Mouse (Mus musculus): ENCODE measurements around the gene Slc2a8. TPM values are rescaled to one million over a fixed set of nuclear protein-coding genes. Genes with fewer than 3 reads are reported as not detected.

Slc2a8 gene
- polyA plus RNA-seq, 1 experiment from 2014 or later = 19.5 TPM

DNA sequence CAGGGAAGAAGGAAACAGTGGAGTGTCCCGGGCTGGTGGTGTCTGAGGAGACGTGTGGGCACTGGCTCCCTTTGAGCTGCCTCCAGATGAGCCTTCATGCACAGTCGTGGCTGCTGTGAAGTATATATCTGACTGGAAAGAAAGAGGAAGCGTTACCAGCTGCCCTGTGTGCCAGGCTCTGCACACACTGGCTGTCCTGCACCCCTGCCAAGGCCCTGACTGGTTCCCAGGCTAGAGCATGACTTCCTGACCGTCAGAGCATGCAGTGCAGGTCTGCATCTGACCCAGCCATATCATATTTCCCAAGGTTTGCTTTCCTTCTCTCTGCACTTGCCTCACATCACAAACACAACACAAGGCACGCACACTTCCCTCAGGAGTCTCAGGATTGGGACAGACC is 10.2 kb upstream of the Slc2a8 start:
- H3K36me3 ChIP-seq = no peaks in the 10 kb centered on the region
- H3K27ac ChIP-seq (replicated peaks) = no peak overlapping the region
- H3K27me3 ChIP-seq (ENCODE audit: low read depth, poor library complexity, severe bottlenecking) = no peaks in the 10 kb centered on the region
- no peaks in the 10 kb centered on the region for H3K9me3 ChIP-seq (replicated peaks)
- H3K4me3 ChIP-seq = no peak overlapping the region
- WGBS = 76% methylated on average over 6 of the region's 6 CpGs
- H3K4me1 ChIP-seq = 0 out of 2 replicates have a peak, but pooled peaks cover 3% of the 10 kb centered on the region
- no peak for DNase-seq (ENCODE audit: low spot score)

- H3K9me3 ChIP-seq (replicated peaks) = no peaks in the 10 kb centered on the region
- H3K36me3 ChIP-seq = no peaks in the 10 kb centered on the region
- H3K27ac ChIP-seq (replicated peaks) = no peak overlapping the region
- WGBS = 56% methylated on average over 13 of the region's 13 CpGs
- no peaks in the 10 kb centered on the region for H3K27me3 ChIP-seq (ENCODE audit: low read depth, poor library complexity, severe bottlenecking)
- DNase-seq (ENCODE audit: low spot score) = no peak
- no peak overlapping the region for H3K4me3 ChIP-seq
- H3K4me1 ChIP-seq = peaks cover 3% of the 10 kb centered on the region; the same call in 1 of the 2 replicates
Measured at GRCm38 (mm10) chr2:32990167-32990832, 8.4 kb upstream of the Slc2a8 start.

DNA sequence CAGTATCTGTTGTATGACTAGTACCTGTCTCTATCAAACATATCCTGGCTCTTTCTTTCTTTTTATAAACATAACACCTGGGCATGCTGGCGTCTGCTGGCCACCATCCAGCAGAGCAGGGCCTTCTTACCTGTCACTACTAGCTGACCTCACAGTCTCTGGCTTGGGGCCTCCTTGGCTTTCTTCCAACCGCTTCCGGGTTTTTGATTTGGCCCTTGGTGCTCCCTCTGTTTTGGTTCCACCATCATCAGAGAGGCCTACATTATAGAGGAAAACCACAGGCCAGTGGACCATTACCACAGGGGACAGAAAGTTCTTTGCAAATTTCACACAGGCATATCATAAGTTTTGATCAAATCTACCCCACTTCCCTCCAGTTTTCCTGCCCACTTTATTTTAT is 7.5 kb upstream of the Slc2a8 start:
- Histone ChIP-seq H3K4me1 (no peaks in the 10 kb centered on the region; the same call in 1 of the 2 replicates), H3K4me3 (no peak overlapping the region), H3K36me3 (no peaks in the 10 kb centered on the region), H3K27me3 (ENCODE audit: low read depth, poor library complexity, severe bottlenecking) (no peaks in the 10 kb centered on the region; the same call in 1 of the 2 replicates), H3K27ac (replicated peaks) (no peak overlapping the region), H3K9me3 (replicated peaks) (no peaks in the 10 kb centered on the region)
- 84% methylated on average over 3 of the region's 3 CpGs for WGBS
- DNase-seq (ENCODE audit: low spot score) = no peak

- WGBS = 77% methylated on average over 8 of the region's 8 CpGs
- DNase-seq (ENCODE audit: low spot score) = no peak
- H3K36me3 ChIP-seq = no peaks in the 10 kb centered on the region
- no peak overlapping the region for H3K27ac ChIP-seq (replicated peaks)
- H3K4me1 ChIP-seq = peaks cover 19% of the 10 kb centered on the region
- H3K27me3 ChIP-seq (ENCODE audit: low read depth, poor library complexity, severe bottlenecking) = no peaks in the 10 kb centered on the region; the same call in 1 of the 2 replicates
- H3K9me3 ChIP-seq (replicated peaks) = no peaks in the 10 kb centered on the region
- no peak overlapping the region for H3K4me3 ChIP-seq
Measured at GRCm38 (mm10) chr2:32985844-32986243, 4.0 kb upstream of the Slc2a8 start.

DNA sequence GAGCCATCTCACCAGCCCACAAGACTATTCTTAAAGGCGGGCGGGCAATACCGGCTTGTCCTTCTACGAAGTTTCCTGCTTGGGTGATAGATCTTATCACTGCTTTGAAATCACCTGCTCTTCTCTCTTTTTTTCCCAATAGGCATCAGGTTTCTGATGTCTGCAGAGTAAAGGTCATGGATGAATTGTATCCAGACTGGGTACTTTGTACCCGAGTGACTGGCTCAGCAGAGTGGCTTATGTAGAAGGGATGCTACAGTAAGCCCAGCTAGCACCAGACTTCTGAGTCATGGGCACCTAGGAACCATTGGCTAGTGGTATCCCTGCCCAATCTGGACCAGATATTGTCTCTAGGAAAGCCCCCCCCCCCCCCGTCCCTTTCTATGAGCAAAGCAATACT is 1.7 kb upstream of the Slc2a8 start:
- H3K9me3 ChIP-seq (replicated peaks) = no peaks in the 10 kb centered on the region
- H3K4me3 ChIP-seq = no peak overlapping the region
- DNase-seq (ENCODE audit: low spot score) = no peak
- no peaks in the 10 kb centered on the region; the same call in 1 of the 2 replicates for H3K27me3 ChIP-seq (ENCODE audit: low read depth, poor library complexity, severe bottlenecking)
- peaks cover 2% of the 10 kb centered on the region; the same call in 1 of the 2 replicates for H3K36me3 ChIP-seq
- WGBS = 59% methylated on average over 6 of the region's 6 CpGs
- H3K4me1 ChIP-seq = peaks cover 24% of the 10 kb centered on the region
- H3K27ac ChIP-seq (replicated peaks) = no peak overlapping the region

DNA sequence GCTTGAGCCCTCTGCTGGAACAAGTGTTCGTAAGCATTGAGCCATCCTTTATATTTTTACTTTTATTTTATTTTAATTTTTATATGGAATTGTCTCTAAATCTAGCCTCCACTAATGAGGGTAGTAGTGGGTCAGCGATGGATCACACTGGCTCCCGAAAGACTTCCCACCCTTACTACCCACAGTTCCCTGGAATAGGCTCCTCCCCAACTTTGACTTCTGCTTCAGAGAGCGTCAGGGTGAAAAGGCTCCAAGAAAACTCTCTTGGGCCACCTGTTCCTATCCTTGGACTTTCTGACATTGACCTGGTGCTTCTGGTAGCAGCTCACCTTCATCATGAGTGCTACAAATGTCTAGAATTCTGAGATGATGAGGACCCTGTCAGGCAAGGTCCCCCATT is 817 bp upstream of the Slc2a8 start:
- no peak for DNase-seq (ENCODE audit: low spot score)
- Histone ChIP-seq H3K4me1 (peaks cover 29% of the 10 kb centered on the region), H3K9me3 (replicated peaks) (no peaks in the 10 kb centered on the region), H3K4me3 (peak overlapping the region; percentile 92), H3K27ac (replicated peaks) (peak overlapping the region; percentile 90), H3K27me3 (ENCODE audit: low read depth, poor library complexity, severe bottlenecking) (no peaks in the 10 kb centered on the region; the same call in 1 of the 2 replicates), H3K36me3 (peaks cover 2% of the 10 kb centered on the region; the same call in 1 of the 2 replicates)
- 4% methylated on average over 4 of the region's 4 CpGs for WGBS

GRCm38 (mm10) chr2:32981281-32981680 is 602 bp downstream of the Slc2a8 start:
- Histone ChIP-seq H3K27ac (replicated peaks) (peak overlapping the region; percentile 90), H3K27me3 (ENCODE audit: low read depth, poor library complexity, severe bottlenecking) (no peaks in the 10 kb centered on the region; the same call in 1 of the 2 replicates), H3K36me3 (peaks cover 8% of the 10 kb centered on the region; the same call in 1 of the 2 replicates), H3K4me1 (peaks cover 32% of the 10 kb centered on the region), H3K4me3 (peak overlapping the region; percentile 92), H3K9me3 (replicated peaks) (no peaks in the 10 kb centered on the region)
- WGBS = 2% methylated on average over 23 of the region's 23 CpGs
- peak; percentile 43 for DNase-seq (ENCODE audit: low spot score)

DNA sequence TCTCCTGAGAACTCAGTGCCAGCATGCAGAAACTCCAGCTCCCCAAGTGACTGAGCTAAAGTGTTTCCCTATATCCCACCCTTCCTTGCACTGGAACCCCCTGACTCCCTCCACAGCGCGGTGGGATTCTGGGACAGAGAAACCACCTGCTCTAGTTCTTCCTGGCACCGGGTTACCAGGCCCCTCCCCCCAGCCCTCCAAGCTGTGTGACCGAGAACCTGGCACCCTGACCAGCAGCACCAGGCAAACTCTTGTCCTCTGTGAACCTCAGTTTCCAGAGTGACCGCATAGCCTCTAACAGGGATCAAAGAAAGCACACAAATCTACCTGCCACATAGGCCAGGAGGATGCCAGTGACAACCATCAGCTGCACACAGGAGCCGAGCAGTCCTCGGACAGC is 2.2 kb downstream of the Slc2a8 start:
- H3K36me3 ChIP-seq = peaks cover 24% of the 10 kb centered on the region
- peaks cover 34% of the 10 kb centered on the region for H3K4me1 ChIP-seq
- no peak overlapping the region for H3K4me3 ChIP-seq
- WGBS = 93% methylated on average over 7 of the region's 7 CpGs
- no peak overlapping the region for H3K27ac ChIP-seq (replicated peaks)
- H3K27me3 ChIP-seq (ENCODE audit: low read depth, poor library complexity, severe bottlenecking) = no peaks in the 10 kb centered on the region; the same call in 1 of the 2 replicates
- H3K9me3 ChIP-seq (replicated peaks) = no peaks in the 10 kb centered on the region
- no peak for DNase-seq (ENCODE audit: low spot score)

DNA sequence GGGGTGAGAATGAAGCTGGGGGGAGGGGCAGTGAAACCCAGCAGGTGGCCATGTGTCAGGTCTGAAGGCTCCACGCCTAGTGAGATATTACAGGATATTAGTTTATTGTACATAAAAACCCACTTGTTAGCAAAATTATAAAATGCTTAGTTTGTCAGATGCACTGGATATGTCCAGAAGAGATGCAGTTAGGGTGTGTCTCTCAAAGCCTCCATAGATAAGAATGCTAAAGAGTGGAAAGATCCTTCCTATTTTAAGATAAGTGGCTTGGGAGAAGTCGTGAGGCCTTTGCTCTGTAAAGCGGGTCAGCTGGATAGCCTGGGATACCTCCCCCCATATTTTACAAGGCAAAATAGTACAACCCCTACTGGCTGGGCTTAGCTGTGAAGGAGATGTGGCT is 3.2 kb downstream of the Slc2a8 start:
- DNase-seq (ENCODE audit: low spot score) = no peak
- Histone ChIP-seq H3K4me3 (no peak overlapping the region), H3K36me3 (peaks cover 34% of the 10 kb centered on the region), H3K9me3 (replicated peaks) (no peaks in the 10 kb centered on the region), H3K27ac (replicated peaks) (no peak overlapping the region), H3K27me3 (ENCODE audit: low read depth, poor library complexity, severe bottlenecking) (no peaks in the 10 kb centered on the region), H3K4me1 (peaks cover 34% of the 10 kb centered on the region)
- WGBS = 81% methylated on average over 3 of the region's 3 CpGs

DNA sequence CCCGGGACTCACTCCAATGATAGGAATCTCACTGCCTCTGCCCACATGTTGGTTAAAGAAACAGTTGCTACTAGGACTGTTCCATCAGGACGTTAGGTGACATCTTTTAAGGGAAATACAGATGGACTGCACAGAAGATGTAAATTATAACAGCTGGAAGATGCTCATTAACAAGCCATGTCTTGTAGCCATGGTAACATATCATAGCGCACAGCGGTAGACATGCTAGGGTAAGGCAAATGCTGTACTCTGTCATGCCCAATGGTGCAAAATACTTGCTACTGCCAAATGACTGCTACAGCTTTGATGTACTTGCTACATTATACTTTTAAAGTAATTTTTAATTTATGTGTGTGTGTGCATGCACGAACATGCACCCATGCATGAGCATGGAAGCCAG is 4.8 kb downstream of the Slc2a8 start:
- WGBS = 83% methylated on average over 5 of the region's 5 CpGs
- H3K27ac ChIP-seq (replicated peaks) = no peak overlapping the region
- DNase-seq (ENCODE audit: low spot score) = no peak
- H3K36me3 ChIP-seq = peaks cover 47% of the 10 kb centered on the region
- peaks cover 23% of the 10 kb centered on the region for H3K4me1 ChIP-seq
- H3K4me3 ChIP-seq = no peak overlapping the region
- no peaks in the 10 kb centered on the region for H3K27me3 ChIP-seq (ENCODE audit: low read depth, poor library complexity, severe bottlenecking)
- no peaks in the 10 kb centered on the region for H3K9me3 ChIP-seq (replicated peaks)

DNA sequence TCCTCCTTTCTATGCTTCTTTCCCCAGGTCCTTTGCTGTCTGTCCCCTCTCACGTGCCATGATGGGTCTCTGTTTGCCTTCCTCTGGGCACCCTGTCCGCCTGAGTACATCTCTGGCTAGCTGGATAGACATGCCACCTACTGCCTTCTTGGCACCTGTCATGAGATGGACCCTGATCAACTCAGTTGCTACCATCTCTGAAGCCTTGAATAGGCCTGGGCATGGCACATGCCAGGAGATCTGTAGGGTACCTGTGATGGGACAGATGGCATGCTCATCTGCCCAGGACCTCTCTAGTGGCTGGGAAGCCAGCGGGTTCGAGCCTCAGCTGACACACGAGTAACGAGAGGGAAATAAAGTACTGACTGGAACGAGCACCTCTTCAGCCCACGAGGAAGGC is 7.7 kb downstream of the Slc2a8 start:
- H3K9me3 ChIP-seq (replicated peaks) = no peaks in the 10 kb centered on the region
- H3K27me3 ChIP-seq (ENCODE audit: low read depth, poor library complexity, severe bottlenecking) = no peaks in the 10 kb centered on the region
- no peak for DNase-seq (ENCODE audit: low spot score)
- H3K27ac ChIP-seq (replicated peaks) = no peak overlapping the region
- peaks cover 44% of the 10 kb centered on the region for H3K36me3 ChIP-seq
- H3K4me3 ChIP-seq = no peak overlapping the region
- 93% methylated on average over 8 of the region's 8 CpGs for WGBS
- peaks cover 10% of the 10 kb centered on the region; the same call in 1 of the 2 replicates for H3K4me1 ChIP-seq

DNA sequence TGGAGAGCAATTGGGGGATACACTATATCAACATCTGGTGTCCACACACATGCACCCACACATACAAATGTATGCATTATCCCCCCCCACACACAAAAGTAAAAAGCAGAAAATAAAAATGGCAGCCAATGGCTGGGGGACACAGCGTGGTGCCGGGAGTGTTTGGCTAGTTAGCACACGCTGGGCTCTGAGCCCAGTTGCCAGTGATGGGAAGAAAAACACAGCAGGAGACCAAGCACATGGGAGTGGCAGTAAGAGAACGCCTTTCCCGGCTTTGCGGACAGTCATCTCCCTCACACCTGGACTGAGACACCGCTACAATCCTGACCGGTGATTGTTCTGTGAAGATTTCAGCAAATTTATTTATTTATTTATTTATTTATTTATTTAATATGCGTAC is 10.6 kb downstream of the Slc2a8 start:
- Histone ChIP-seq H3K9me3 (replicated peaks) (no peaks in the 10 kb centered on the region), H3K4me3 (no peak overlapping the region), H3K27me3 (ENCODE audit: low read depth, poor library complexity, severe bottlenecking) (no peaks in the 10 kb centered on the region), H3K27ac (replicated peaks) (no peak overlapping the region), H3K4me1 (peaks cover 18% of the 10 kb centered on the region), H3K36me3 (peaks cover 38% of the 10 kb centered on the region)
- DNase-seq (ENCODE audit: low spot score) = no peak
- WGBS = 34% methylated on average over 9 of the region's 9 CpGs

- no peak for DNase-seq (ENCODE audit: low spot score)
- Histone ChIP-seq H3K27ac (replicated peaks) (no peak overlapping the region), H3K9me3 (replicated peaks) (no peaks in the 10 kb centered on the region), H3K36me3 (peaks cover 26% of the 10 kb centered on the region), H3K27me3 (ENCODE audit: low read depth, poor library complexity, severe bottlenecking) (no peaks in the 10 kb centered on the region), H3K4me1 (peaks cover 33% of the 10 kb centered on the region), H3K4me3 (no peak overlapping the region)
- WGBS = 93% methylated on average over 8 of the region's 8 CpGs
Measured at GRCm38 (mm10) chr2:32969326-32969725, 12.6 kb downstream of the Slc2a8 start.

All from midbrain, embryonic 10.5 days (tissue).